Mouse (Mus musculus): ENCODE data around the gene Greb1. TPM values are rescaled to one million over a fixed set of nuclear protein-coding genes. Genes with fewer than 3 reads are reported as not detected.
"Not testable (repeated sequence)": the region's sequence is repeated elsewhere in the genome, so short reads cannot be mapped to it uniquely, and the experiment has no call there.

Gene Greb1
- polyA plus RNA-seq, 1 experiment, result 3.1 TPM

DNA sequence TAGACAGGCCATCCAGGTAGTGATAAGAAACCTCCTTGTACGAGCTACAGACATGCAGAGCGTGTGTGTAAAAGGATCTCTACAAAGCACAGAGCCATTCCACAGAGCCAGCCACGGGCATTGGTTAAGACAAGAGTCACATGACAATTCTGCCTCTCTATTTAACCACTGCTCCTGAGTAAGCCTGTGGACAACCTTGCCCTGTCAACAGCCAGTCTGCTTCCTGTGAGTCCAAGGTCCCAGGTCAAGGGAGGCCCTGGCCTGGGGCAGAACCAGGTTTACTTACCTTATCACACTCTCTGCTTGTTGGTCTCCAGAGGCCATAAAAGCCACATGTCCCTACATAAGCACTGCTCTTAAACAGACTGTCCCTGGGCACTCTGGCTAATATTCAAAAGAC lies 74.5 kb downstream of the Greb1 start:
- no peaks in the 10 kb centered on the region for H3K27me3 ChIP-seq (ENCODE audit: control insufficient read depth, insufficient read depth, low read length)
- H3K4me3 ChIP-seq (ENCODE audit: control insufficient read depth, low read depth, low read length), result no peak overlapping the region
- no peaks in the 10 kb centered on the region for H3K4me1 ChIP-seq (ENCODE audit: control insufficient read depth, insufficient read depth, low read length)
- no peak overlapping the region for H3K27ac ChIP-seq (ENCODE audit: control insufficient read depth, insufficient read depth, low read depth, low read length)
- H3K36me3 ChIP-seq (ENCODE audit: control insufficient read depth, insufficient read depth, low read length), result no peaks in the 10 kb centered on the region
- TF ChIP-seq CTCF (IDR thresholded peaks at IDR 0.05; ENCODE audit: control insufficient read depth, insufficient read depth, insufficient replicate concordance, low read depth, low read length) (no peak), POLR2A (IDR thresholded peaks at IDR 0.05; ENCODE audit: control insufficient read depth, low read depth, low read length) (no peak)

DNA sequence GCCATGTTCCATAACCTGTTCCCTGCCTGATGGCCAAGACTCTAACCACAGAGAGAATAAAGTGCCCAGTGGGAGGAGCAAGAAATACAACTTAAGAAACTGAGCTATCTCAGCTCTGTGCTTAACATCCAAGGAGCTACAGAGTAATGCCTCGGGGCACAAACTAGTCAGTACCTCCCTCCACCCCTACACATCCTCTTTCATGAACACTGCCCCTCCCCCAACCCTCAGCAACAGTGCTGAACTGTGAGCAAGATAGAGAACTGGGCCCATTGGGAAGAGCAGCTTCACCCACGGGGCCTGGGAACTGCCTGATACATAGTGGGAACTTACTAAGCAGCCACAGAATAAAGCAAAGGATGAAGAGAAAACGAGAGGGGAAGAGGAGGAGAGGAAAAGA lies 77.1 kb downstream of the Greb1 start:
- H3K36me3 ChIP-seq (ENCODE audit: control insufficient read depth, insufficient read depth, low read length), result no peaks in the 10 kb centered on the region
- H3K4me1 ChIP-seq (ENCODE audit: control insufficient read depth, insufficient read depth, low read length), result no peaks in the 10 kb centered on the region
- H3K4me3 ChIP-seq (ENCODE audit: control insufficient read depth, low read depth, low read length), result no peak overlapping the region
- no peak for TF ChIP-seq CTCF (IDR thresholded peaks at IDR 0.05; ENCODE audit: control insufficient read depth, insufficient read depth, insufficient replicate concordance, low read depth, low read length)
- no peak for TF ChIP-seq POLR2A (IDR thresholded peaks at IDR 0.05; ENCODE audit: control insufficient read depth, low read depth, low read length)
- no peak overlapping the region for H3K27ac ChIP-seq (ENCODE audit: control insufficient read depth, insufficient read depth, low read depth, low read length)
- no peaks in the 10 kb centered on the region for H3K27me3 ChIP-seq (ENCODE audit: control insufficient read depth, insufficient read depth, low read length)

DNA sequence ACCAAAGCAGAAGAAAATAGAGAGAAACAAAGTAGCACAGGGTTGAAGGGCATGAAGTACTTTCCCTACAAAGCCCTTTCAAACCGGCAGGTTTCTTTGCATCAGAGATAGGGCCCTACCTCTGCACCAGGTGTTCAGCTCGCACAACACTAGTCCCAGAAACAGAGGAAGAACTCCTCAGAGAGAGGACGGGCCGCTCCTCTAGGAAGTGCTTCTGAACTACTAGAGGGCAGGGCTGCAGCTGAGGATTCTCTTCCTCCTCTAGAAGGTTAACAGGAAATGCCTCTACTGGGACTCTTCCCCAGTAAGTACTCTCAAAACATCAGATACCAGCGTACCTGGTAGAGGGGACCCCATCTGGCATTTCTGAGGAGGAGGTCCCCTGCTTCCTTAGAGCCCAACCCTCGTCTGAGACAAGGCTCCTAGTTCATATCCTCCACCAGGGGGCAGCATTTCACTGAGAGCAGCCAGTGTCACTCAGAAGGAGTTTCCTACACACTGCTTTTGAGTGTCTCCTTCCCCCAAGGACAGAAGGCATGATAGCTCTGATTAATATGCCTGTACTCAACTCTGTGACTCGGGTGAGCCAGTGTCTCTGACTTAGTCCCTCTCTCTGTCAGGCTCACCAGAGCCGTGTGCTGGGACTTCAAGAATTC lies 81.9 kb downstream of the Greb1 start:
- TF ChIP-seq CTCF (IDR thresholded peaks at IDR 0.05; ENCODE audit: control insufficient read depth, insufficient read depth, insufficient replicate concordance, low read depth, low read length) (peak; percentile 73; the same call in 1 of the 2 replicates), POLR2A (IDR thresholded peaks at IDR 0.05; ENCODE audit: control insufficient read depth, low read depth, low read length) (no peak)
- no peaks in the 10 kb centered on the region for H3K4me1 ChIP-seq (ENCODE audit: control insufficient read depth, insufficient read depth, low read length)
- H3K27ac ChIP-seq (ENCODE audit: control insufficient read depth, insufficient read depth, low read depth, low read length), result no peak overlapping the region
- H3K27me3 ChIP-seq (ENCODE audit: control insufficient read depth, insufficient read depth, low read length), result no peaks in the 10 kb centered on the region
- H3K36me3 ChIP-seq (ENCODE audit: control insufficient read depth, insufficient read depth, low read length), result no peaks in the 10 kb centered on the region
- no peak overlapping the region for H3K4me3 ChIP-seq (ENCODE audit: control insufficient read depth, low read depth, low read length)

DNA sequence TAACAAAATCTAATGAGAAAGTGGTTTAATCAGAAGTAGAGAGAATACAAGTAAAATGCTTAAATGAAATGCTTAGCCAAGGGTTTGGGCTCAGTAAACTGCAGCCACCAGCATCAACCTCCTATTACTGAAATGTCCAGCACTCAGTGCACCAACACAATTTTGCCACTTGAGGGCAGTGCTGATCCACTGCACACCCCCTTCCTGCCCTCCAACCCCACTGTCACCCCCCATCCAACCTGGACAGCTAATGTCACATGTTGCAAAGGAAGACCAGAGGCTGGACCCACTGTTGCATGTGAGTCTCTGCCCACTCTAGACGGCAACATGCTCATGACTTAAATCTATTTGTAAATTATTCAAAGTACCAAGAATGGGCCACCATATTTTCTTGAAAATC lies 83.0 kb downstream of the Greb1 start:
- no peaks in the 10 kb centered on the region for H3K27me3 ChIP-seq (ENCODE audit: control insufficient read depth, insufficient read depth, low read length)
- H3K4me3 ChIP-seq (ENCODE audit: control insufficient read depth, low read depth, low read length), result no peak overlapping the region
- no peak overlapping the region for H3K27ac ChIP-seq (ENCODE audit: control insufficient read depth, insufficient read depth, low read depth, low read length)
- no peaks in the 10 kb centered on the region for H3K4me1 ChIP-seq (ENCODE audit: control insufficient read depth, insufficient read depth, low read length)
- H3K36me3 ChIP-seq (ENCODE audit: control insufficient read depth, insufficient read depth, low read length), result no peaks in the 10 kb centered on the region
- TF ChIP-seq CTCF (IDR thresholded peaks at IDR 0.05; ENCODE audit: control insufficient read depth, insufficient read depth, insufficient replicate concordance, low read depth, low read length) (peak; percentile 90; the same call in 1 of the 2 replicates), POLR2A (IDR thresholded peaks at IDR 0.05; ENCODE audit: control insufficient read depth, low read depth, low read length) (no peak)

DNA sequence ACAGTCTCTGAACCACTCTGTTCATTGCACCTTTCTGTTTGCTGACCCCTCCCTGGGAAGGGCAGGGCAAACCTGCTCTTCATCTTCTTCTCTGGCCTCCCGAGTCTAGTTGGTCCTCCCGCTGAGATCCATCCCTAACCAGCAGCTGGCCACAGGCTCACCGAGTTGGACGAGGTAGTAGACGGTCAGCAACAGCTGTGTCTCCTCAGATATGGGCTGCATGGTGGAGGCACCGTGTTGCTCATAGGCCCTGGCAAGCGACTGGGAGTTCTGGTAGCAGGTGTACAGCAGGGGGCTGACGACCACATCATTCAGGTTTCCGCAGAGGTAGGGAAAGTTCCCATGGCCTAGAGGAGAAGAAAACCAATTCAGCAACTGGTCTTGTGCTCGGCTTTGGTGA lies 86.1 kb downstream of the Greb1 start:
- Histone ChIP-seq H3K27ac (ENCODE audit: control insufficient read depth, insufficient read depth, low read depth, low read length) (no peak overlapping the region), H3K4me1 (ENCODE audit: control insufficient read depth, insufficient read depth, low read length) (no peaks in the 10 kb centered on the region), H3K27me3 (ENCODE audit: control insufficient read depth, insufficient read depth, low read length) (no peaks in the 10 kb centered on the region), H3K4me3 (ENCODE audit: control insufficient read depth, low read depth, low read length) (no peak overlapping the region), H3K36me3 (ENCODE audit: control insufficient read depth, insufficient read depth, low read length) (no peaks in the 10 kb centered on the region)
- no peak for TF ChIP-seq POLR2A (IDR thresholded peaks at IDR 0.05; ENCODE audit: control insufficient read depth, low read depth, low read length)
- no peak for TF ChIP-seq CTCF (IDR thresholded peaks at IDR 0.05; ENCODE audit: control insufficient read depth, insufficient read depth, insufficient replicate concordance, low read depth, low read length)

DNA sequence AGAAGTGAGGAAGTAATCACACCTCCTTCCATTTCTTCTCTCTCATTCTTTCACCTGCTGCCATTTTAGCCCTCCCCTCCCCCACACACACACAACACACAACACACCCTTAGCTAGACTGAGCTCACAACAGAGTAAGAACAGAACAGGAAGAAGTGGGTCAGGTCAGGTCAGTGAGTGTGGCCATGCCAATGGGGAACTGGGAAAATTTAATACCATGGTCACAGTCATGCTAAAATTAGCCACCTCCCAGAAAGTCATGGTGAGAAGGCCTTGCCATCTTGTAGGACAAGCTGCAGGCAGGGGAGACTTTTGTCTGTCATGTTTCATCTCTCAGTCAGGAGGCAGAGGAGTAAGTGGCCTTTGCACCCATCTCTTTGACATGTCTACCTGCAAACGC lies 102.0 kb downstream of the Greb1 start:
- TF ChIP-seq POLR2A (IDR thresholded peaks at IDR 0.05; ENCODE audit: control insufficient read depth, low read depth, low read length), result no peak
- TF ChIP-seq CTCF (IDR thresholded peaks at IDR 0.05; ENCODE audit: control insufficient read depth, insufficient read depth, insufficient replicate concordance, low read depth, low read length), result no peak
- Histone ChIP-seq H3K4me3 (ENCODE audit: control insufficient read depth, low read depth, low read length) (no peak overlapping the region), H3K27me3 (ENCODE audit: control insufficient read depth, insufficient read depth, low read length) (no peaks in the 10 kb centered on the region), H3K4me1 (ENCODE audit: control insufficient read depth, insufficient read depth, low read length) (no peaks in the 10 kb centered on the region), H3K27ac (ENCODE audit: control insufficient read depth, insufficient read depth, low read depth, low read length) (no peak overlapping the region), H3K36me3 (ENCODE audit: control insufficient read depth, insufficient read depth, low read length) (no peaks in the 10 kb centered on the region)

DNA sequence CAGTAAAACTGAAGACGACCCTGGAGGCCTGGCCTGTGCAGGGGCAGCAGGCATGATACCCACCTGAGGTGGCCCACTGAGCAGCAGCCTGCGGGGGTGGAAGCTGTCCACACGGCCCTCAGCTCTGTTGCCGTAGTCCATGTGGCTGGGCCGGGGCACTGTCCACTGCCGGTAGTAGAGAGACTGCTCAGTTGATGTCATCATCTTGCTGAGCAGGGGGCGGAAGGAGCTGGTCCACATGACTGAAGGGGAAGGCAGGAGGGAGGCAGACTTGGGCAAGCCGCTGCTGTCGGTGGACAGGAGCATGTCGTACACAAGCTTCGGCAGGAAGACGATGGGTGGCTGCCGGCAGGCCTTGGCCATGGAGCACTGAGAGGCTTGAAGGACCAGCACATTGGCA lies 104.5 kb downstream of the Greb1 start:
- no peak overlapping the region for H3K4me3 ChIP-seq (ENCODE audit: control insufficient read depth, low read depth, low read length)
- no peak overlapping the region for H3K27ac ChIP-seq (ENCODE audit: control insufficient read depth, insufficient read depth, low read depth, low read length)
- no peak for TF ChIP-seq CTCF (IDR thresholded peaks at IDR 0.05; ENCODE audit: control insufficient read depth, insufficient read depth, insufficient replicate concordance, low read depth, low read length)
- no peak for TF ChIP-seq POLR2A (IDR thresholded peaks at IDR 0.05; ENCODE audit: control insufficient read depth, low read depth, low read length)
- H3K27me3 ChIP-seq (ENCODE audit: control insufficient read depth, insufficient read depth, low read length), result no peaks in the 10 kb centered on the region
- H3K4me1 ChIP-seq (ENCODE audit: control insufficient read depth, insufficient read depth, low read length), result no peaks in the 10 kb centered on the region
- no peaks in the 10 kb centered on the region for H3K36me3 ChIP-seq (ENCODE audit: control insufficient read depth, insufficient read depth, low read length)

DNA sequence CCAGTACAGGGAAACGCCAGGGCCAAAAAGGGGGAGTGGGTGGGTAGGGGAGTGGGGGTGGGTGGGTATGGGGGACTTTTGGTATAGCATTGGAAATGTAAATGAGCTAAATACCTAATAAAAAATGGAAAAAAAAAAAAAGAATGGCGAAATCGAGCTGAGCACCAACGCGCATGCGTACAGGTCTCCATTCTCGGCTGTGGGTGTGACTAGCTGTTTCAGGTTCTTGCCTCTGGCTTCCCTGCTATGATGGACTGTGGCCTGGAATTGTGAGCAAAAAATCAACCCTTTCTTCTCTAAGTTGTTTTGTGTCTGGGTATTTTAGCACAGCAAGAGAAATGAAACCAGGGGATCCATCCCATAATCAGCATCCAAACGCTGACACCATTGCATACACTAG lies 105.4 kb downstream of the Greb1 start:
- H3K4me3 ChIP-seq (ENCODE audit: control insufficient read depth, low read depth, low read length); H3K36me3 ChIP-seq (ENCODE audit: control insufficient read depth, insufficient read depth, low read length); H3K27ac ChIP-seq (ENCODE audit: control insufficient read depth, insufficient read depth, low read depth, low read length); H3K4me1 ChIP-seq (ENCODE audit: control insufficient read depth, insufficient read depth, low read length); H3K27me3 ChIP-seq (ENCODE audit: control insufficient read depth, insufficient read depth, low read length): not testable (repeated sequence)

All from testis, adult 2 months (tissue).